ENCODE assay signal across 9 mouse cellular contexts in genomic region chr17:25036183-25036582, GRCm38 (mm10). TPM values are rescaled to one million over a fixed set of nuclear protein-coding genes. Genes with fewer than 3 reads are reported as not detected.
DNase-seq lines count a peak whose midpoint lies in the region; ATAC-seq and TF ChIP-seq lines count a peak whose summit lies in the region.
"Had no signal": no experiment of that assay in that cellular context is flagged by ENCODE, and none has a peak within 500 bp of the region (broad histone marks: within the 10 kb centered on the region; RNA-seq: fewer than 3 reads in every experiment).

No protein-coding gene starts in this region.

- TF ChIP-seq POLR2A in liver, adult 2 months (IDR thresholded peaks at IDR 0.05; ENCODE audit: extremely low read depth, insufficient read depth, low read length), result no peak

- no peak overlapping the region for H3K9ac ChIP-seq in forebrain, postnatal 0 days
- H3K9ac ChIP-seq in forebrain, embryonic 11.5 days (ENCODE audit: low read length), result no peak overlapping the region
- H3K9ac ChIP-seq in liver, adult 2 months (ENCODE audit: low read depth, low read length), result no peak overlapping the region
- no peak overlapping the region for H3K9ac ChIP-seq in liver, embryonic 12.5 days

- no peak overlapping the region for H3K4me2 ChIP-seq in forebrain, postnatal 0 days (ENCODE audit: low read depth)
- H3K4me2 ChIP-seq in forebrain, embryonic 11.5 days (ENCODE audit: low read depth, low read length, severe bottlenecking), result no peak overlapping the region
- H3K4me2 ChIP-seq in liver, embryonic 12.5 days, result no peak overlapping the region

- 69% methylated on average over 4 of the region's 4 CpGs for WGBS in forebrain, postnatal 0 days
- WGBS in forebrain, embryonic 11.5 days, result 69% methylated on average over 4 of the region's 4 CpGs
- 84% methylated on average over 4 of the region's 4 CpGs for WGBS in liver, adult 2 months
- 59% methylated on average over 4 of the region's 4 CpGs for WGBS in liver, embryonic 12.5 days (ENCODE audit: insufficient replicate concordance)

- no peak overlapping the region for H3K27ac ChIP-seq in forebrain, postnatal 0 days (ENCODE audit: low read depth, low read length)
- H3K27ac ChIP-seq in forebrain, embryonic 11.5 days (ENCODE audit: low read depth, low read length), result no peak overlapping the region
- H3K27ac ChIP-seq in liver, adult 2 months (replicated peaks; ENCODE audit: insufficient read depth, low read depth, low read length), result no peak overlapping the region
- H3K27ac ChIP-seq in liver, embryonic 12.5 days, result no peak overlapping the region

- H3K27me3 ChIP-seq in forebrain, postnatal 0 days (ENCODE audit: insufficient read depth, low read length), result no peaks in the 10 kb centered on the region
- no peaks in the 10 kb centered on the region for H3K27me3 ChIP-seq in forebrain, embryonic 11.5 days (ENCODE audit: control insufficient read depth, insufficient read depth, low read length)
- H3K27me3 ChIP-seq in liver, adult 2 months (ENCODE audit: control insufficient read depth, insufficient read depth, low read length), result no peaks in the 10 kb centered on the region
- H3K27me3 ChIP-seq in liver, embryonic 12.5 days (replicated peaks), result no peaks in the 10 kb centered on the region

- no peaks in the 10 kb centered on the region for H3K9me3 ChIP-seq in forebrain, postnatal 0 days (ENCODE audit: low read length)
- no peaks in the 10 kb centered on the region for H3K9me3 ChIP-seq in forebrain, embryonic 11.5 days (ENCODE audit: control insufficient read depth, low read length)
- H3K9me3 ChIP-seq in liver, embryonic 12.5 days (replicated peaks), result no peaks in the 10 kb centered on the region

- H3K79me2 ChIP-seq in liver, adult 2 months (ENCODE audit: control insufficient read depth, insufficient read depth, low read length), result no peaks in the 10 kb centered on the region

- H3K4me1 ChIP-seq in forebrain, postnatal 0 days (ENCODE audit: insufficient read depth), result no peaks in the 10 kb centered on the region
- H3K4me1 ChIP-seq in forebrain, embryonic 11.5 days (replicated peaks; ENCODE audit: control insufficient read depth, insufficient read depth, low read length), result no peaks in the 10 kb centered on the region
- no peaks in the 10 kb centered on the region for H3K4me1 ChIP-seq in liver, adult 2 months (ENCODE audit: control insufficient read depth, insufficient read depth, low read length)
- H3K4me1 ChIP-seq in liver, embryonic 12.5 days, result no peaks in the 10 kb centered on the region

- peaks cover 51% of the 10 kb centered on the region for H3K36me3 ChIP-seq in forebrain, postnatal 0 days (ENCODE audit: insufficient read depth)
- no peaks in the 10 kb centered on the region; the same call in 1 of the 2 replicates for H3K36me3 ChIP-seq in forebrain, embryonic 11.5 days (ENCODE audit: control insufficient read depth, insufficient read depth, low read length)
- peaks cover 12% of the 10 kb centered on the region; the same call in 1 of the 2 replicates for H3K36me3 ChIP-seq in liver, adult 2 months (ENCODE audit: control insufficient read depth, insufficient read depth, low read length)
- peaks cover 45% of the 10 kb centered on the region for H3K36me3 ChIP-seq in liver, embryonic 12.5 days

- no peak overlapping the region for H3K4me3 ChIP-seq in forebrain, postnatal 0 days (ENCODE audit: low read depth, low read length)
- H3K4me3 ChIP-seq in forebrain, embryonic 11.5 days (ENCODE audit: low read depth, low read length), result no peak overlapping the region
- H3K4me3 ChIP-seq in liver, adult 2 months (ENCODE audit: insufficient read depth, low read depth, low read length), result no peak overlapping the region
- H3K4me3 ChIP-seq in liver, embryonic 12.5 days, result no peak overlapping the region

- DNase-seq in forebrain, postnatal 0 days, result no peak
- DNase-seq in forebrain, embryonic 11.5 days (ENCODE audit: low spot score), result no peak
- DNase-seq in liver, adult 2 months (ENCODE audit: extremely low read depth, low read depth, low spot score), result no peak
- DNase-seq in NIH3T3 (ENCODE audit: low read depth), result peak; percentile 56
- peak; percentile 14 for DNase-seq in lung, postnatal 10 days
- no peak for DNase-seq in left cerebral cortex, adult 11 months (ENCODE audit: low spot score)
- DNase-seq: layer of hippocampus, adult 9-11 months had no signal

- no peak for ATAC-seq in forebrain, postnatal 0 days
- ATAC-seq in forebrain, embryonic 11.5 days (replicated peaks; ENCODE audit: low FRiP score), result no peak
- no peak for ATAC-seq in liver, embryonic 12.5 days
- no peak for ATAC-seq in frontal cortex, adult (ENCODE audit: low TSS enrichment)

- TF ChIP-seq CTCF in forebrain, postnatal 0 days (IDR thresholded peaks at IDR 0.05; ENCODE audit: low read depth), result peak; percentile 45
- peak; percentile 41; the same call in 1 of the 2 replicates for TF ChIP-seq CTCF in liver, adult 2 months (IDR thresholded peaks at IDR 0.05; ENCODE audit: low read depth, low read length)

RNA-seq across cellular contexts. Expression of gene Ift140, which starts 20.3 kb away (rescaled TPM):
- total RNA-seq in forebrain, postnatal 0 days (2014; rRNA removed), result 31.8 and 37.7 TPM in 2 replicates
- 11.6 and 15.2 TPM in 2 replicates for polyA plus RNA-seq in forebrain, postnatal 0 days (2015; fragmentation: Nextera tagmentation; extraction: Ambion mirVana)
- 29.0 and 29.2 TPM in 2 replicates for polyA plus RNA-seq in forebrain, embryonic 11.5 days (2014; fragmentation: Nextera tagmentation; extraction: Ambion mirVana)
- 4.6 and 5.4 TPM in 2 replicates for total RNA-seq in liver, adult 2 months (2014; rRNA removed)
- polyA plus RNA-seq in liver, adult 2 months (2012; rRNA removed), result 3.4 and 3.6 TPM in 2 replicates
- polyA plus RNA-seq in liver, embryonic 12.5 days (2016; fragmentation: Nextera tagmentation; extraction: Ambion mirVana), result 78.9 and 79.3 TPM in 2 replicates

RNA-seq across cellular contexts. Expression of gene Cramp1l, which starts 20.6 kb away (rescaled TPM):
- 16.2 and 21.5 TPM in 2 replicates for total RNA-seq in forebrain, postnatal 0 days (2014; rRNA removed)
- 1.9 and 2.9 TPM in 2 replicates for polyA plus RNA-seq in forebrain, postnatal 0 days (2015; fragmentation: Nextera tagmentation; extraction: Ambion mirVana)
- 14.3 and 14.7 TPM in 2 replicates for polyA plus RNA-seq in forebrain, embryonic 11.5 days (2014; fragmentation: Nextera tagmentation; extraction: Ambion mirVana)
- 2.7 and 2.9 TPM in 2 replicates for total RNA-seq in liver, adult 2 months (2014; rRNA removed)
- 4.2 and 6.5 TPM in 2 replicates for polyA plus RNA-seq in liver, adult 2 months (2012; rRNA removed)
- 8.1 and 8.2 TPM in 2 replicates for polyA plus RNA-seq in liver, embryonic 12.5 days (2016; fragmentation: Nextera tagmentation; extraction: Ambion mirVana)

RNA-seq across cellular contexts. Expression of gene Tmem204, which starts 47.2 kb away (rescaled TPM):
- total RNA-seq in forebrain, postnatal 0 days (2014; rRNA removed), result 9.0 and 11.9 TPM in 2 replicates
- 10.3 and 10.6 TPM in 2 replicates for polyA plus RNA-seq in forebrain, postnatal 0 days (2015; fragmentation: Nextera tagmentation; extraction: Ambion mirVana)
- 9.8 and 13.2 TPM in 2 replicates for polyA plus RNA-seq in forebrain, embryonic 11.5 days (2014; fragmentation: Nextera tagmentation; extraction: Ambion mirVana)
- total RNA-seq in liver, adult 2 months (2014; rRNA removed), result 22.3 and 23.9 TPM in 2 replicates
- 15.7 and 19.1 TPM in 2 replicates for polyA plus RNA-seq in liver, adult 2 months (2012; rRNA removed)
- 6.1 and 7.2 TPM in 2 replicates for polyA plus RNA-seq in liver, embryonic 12.5 days (2016; fragmentation: Nextera tagmentation; extraction: Ambion mirVana)

Comparison
In these comparisons a context has a peak if more than half of its experiments do, and no peak if none do; other contexts are left out.
1. DNase-seq: peak in NIH3T3 (single experiment) and lung, postnatal 10 days (single experiment); none in forebrain, postnatal 0 days (single experiment), forebrain, embryonic 11.5 days (single experiment), liver, adult 2 months (single experiment) and left cerebral cortex, adult 11 months (single experiment).